Mouse (Mus musculus): ENCODE data around the gene Pfkl. TPM values are rescaled to one million over a fixed set of nuclear protein-coding genes. Genes with fewer than 3 reads are reported as not detected.
"Not testable (repeated sequence)": the region's sequence is repeated elsewhere in the genome, so short reads cannot be mapped to it uniquely, and the experiment has no call there.

The Pfkl gene
- polyA plus RNA-seq, 1 experiment from 2014 or later: 41.1 TPM

DNA sequence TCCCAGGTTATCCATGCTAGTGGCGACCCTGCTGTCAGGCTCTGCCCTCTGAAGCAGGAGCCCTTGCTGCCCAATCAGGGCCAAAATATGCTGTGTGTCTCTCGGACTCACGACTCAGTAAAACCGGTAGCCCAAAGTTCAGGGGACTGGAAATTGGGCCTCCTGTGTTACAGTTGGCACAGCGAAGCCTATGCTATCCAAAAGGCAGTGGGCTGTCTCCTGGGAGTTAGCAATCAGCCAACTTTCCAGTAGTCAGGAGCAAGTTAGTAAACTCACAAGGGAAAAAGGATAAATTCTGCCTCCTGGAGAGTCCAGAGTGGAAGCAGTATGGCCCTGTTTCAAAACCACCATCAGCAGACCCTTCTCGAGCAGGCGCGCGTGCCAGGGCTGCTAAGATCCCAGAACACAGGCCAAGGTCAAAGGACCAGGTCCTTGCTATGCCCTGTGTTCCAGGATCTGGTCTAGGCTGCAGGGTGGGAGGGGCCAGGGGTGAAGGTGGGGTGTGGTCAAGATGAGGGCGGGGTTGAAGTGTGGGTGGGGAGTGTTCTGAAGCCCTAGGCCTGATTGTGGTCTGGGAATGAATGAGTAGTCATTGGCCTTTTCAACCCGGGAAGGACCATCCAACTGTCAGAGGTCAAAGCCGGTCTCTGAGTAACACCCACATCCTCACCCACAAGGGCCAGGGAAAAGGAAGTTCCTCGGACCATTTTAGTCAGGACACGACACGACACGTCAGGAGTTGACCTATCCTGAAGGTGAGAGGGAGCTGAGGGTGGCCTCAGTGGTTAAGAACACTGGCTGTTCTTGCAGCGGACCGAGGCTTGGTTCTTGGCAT is 3.0 kb upstream of the Pfkl start:
- no peak for DNase-seq (ENCODE audit: low spot score)

- DNase-seq (ENCODE audit: low spot score): not testable (repeated sequence)
Measured at GRCm38 (mm10) chr10:78011116-78011515, 1.2 kb upstream of the Pfkl start.

GRCm38 (mm10) chr10:78010335-78010734 is 452 bp upstream of the Pfkl start:
- DNase-seq (ENCODE audit: low spot score): no peak

- DNase-seq (ENCODE audit: low spot score): peak; percentile 94
Measured at GRCm38 (mm10) chr10:78009184-78009944, 519 bp downstream of the Pfkl start.

DNA sequence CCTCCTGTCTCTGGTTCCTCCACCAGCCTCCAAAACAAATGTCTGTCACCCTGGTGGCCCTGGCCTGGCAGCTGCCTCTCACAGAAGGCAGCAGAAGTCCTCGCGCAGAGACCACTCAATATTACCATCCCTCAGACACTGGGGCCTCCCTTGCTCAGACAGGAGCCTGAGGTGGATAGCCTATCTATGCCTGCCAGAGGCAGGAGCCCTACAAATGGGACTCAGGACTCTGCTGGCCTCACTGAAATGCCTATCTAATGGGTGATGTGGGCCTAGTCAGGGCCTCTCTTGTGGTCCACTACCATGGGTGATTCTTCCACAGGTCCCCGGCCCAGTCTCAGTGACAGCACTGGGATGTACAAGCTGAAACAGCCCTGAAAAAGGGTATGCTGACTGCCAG is 1.7 kb downstream of the Pfkl start:
- no peak for DNase-seq (ENCODE audit: low spot score)

DNA sequence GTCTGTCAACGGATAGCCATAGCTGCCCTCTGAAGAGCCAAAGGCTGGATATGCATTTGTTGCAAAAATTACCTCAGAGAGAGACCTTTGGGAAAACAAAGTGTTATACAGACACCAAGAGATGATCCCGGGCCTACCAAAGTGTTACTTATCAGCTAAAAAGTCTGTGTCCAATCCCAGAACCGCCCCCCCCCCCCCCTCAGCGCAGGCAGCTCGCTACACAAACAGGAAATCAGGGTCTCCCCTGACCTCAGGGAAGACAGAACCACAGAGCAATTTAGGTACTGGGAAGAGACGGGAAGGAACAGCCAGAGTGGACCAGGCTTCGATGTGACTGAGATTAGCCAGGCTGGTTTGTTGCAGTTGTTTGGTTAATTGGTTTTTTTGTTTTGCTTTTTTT is 2.7 kb downstream of the Pfkl start:
- DNase-seq (ENCODE audit: low spot score): no peak

DNA sequence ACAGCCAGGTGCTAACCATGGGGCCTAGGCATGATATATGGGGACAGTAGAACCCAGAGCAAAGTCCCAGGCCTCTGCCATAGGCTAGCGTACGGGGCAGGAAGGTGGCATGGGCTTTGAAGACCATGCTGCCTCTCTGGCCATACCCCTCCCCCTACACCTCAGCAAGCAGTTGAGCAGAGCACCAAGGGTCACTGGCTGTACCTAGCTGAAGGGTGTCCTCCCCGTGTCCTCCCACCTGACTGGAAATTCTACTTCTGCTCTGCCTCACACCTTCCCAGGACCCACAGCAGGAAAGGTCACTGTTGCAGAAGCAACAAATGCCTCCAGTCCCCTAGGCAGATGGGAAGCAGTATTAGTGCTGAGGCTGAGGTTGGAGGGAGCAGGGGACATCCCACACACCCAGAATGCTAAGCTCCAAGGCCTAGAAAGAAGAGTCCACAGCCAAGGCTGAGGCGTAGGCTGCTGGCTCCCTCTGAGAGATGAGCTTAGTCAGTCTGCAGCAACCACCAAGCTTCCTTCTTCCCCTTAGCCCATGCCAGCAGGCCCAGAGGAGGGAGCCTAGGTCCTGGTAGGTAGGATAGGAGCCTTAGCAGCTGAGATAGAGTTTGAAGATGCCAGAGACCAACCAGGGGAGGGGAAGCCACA is 4.0 kb downstream of the Pfkl start:
- DNase-seq (ENCODE audit: low spot score): no peak

DNA sequence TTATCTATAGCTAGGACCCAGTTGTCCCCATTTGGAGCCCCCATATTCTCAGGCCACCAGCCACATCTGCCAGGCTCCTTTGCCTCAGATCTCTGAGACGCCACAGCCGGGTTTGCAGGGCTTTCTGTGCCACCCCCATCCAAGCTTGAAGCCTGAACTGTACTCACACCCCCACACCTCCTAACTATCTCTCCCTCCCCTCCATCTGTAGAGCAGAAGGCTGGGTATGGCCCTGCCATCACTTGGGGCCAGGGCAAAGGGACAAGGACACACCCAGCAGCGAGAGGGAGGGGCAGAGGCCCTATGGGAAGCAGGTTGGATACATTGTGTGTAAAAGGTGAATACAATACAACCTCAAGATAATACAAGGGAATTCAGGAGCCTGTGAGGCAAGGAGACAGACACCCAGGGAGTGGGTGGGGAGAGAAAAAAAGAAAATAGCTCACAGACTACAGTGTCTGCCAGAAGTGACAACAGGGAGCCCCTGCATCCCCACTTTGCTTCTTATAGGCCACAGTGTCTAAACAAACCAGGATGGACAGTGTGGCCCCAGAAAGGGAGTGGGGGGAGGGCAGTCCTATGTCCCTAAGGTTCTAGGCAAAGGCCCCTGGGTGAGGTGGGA is 5.3 kb downstream of the Pfkl start:
- DNase-seq (ENCODE audit: low spot score): no peak

- DNase-seq (ENCODE audit: low spot score): no peak
Measured at GRCm38 (mm10) chr10:78002316-78002715, 7.6 kb downstream of the Pfkl start.

DNA sequence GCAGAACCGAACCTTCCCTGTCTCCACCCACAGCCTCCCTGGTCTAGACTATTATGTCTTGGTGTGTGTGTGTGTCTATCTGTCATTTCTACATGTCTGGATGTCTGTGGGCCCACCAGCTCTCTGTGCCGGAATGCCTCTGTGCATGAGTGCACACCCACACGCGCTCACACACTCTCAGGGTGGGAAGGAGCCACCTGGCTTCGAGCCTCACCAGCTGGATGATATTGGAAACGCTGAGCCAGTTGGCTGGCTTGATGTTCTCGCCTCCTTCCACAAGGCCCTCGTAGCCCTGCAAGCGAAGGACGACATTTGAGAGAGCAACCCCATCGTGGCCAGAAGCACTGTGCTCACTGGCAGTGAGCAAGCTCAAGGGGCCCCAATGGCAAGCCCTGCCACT is 8.1 kb downstream of the Pfkl start:
- DNase-seq (ENCODE audit: low spot score): no peak

DNA sequence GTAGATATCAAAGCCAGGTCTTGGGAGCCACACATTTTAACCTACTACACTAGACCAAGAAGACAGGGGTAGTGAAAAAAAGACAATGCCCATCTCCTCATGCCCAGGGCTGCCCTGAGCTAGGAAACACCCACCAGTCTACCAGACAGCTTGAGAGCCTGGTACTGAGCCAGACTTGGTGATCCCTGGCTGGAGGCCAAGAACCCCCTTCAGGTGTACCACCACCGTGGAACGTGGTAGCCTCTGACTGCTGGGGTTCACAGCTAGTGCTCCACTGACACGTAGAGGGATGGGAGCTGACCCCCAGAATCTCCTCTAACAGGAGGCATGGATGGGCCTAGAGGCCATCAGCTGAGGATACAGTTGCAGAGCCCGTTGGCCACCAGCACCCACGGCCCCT is 9.7 kb downstream of the Pfkl start:
- no peak for DNase-seq (ENCODE audit: low spot score)

GRCm38 (mm10) chr10:77995639-77996038 is 14.2 kb downstream of the Pfkl start:
- DNase-seq (ENCODE audit: low spot score): no peak

- DNase-seq (ENCODE audit: low spot score): no peak
Measured at GRCm38 (mm10) chr10:77985775-77986174, 24.1 kb downstream of the Pfkl start.

DNA sequence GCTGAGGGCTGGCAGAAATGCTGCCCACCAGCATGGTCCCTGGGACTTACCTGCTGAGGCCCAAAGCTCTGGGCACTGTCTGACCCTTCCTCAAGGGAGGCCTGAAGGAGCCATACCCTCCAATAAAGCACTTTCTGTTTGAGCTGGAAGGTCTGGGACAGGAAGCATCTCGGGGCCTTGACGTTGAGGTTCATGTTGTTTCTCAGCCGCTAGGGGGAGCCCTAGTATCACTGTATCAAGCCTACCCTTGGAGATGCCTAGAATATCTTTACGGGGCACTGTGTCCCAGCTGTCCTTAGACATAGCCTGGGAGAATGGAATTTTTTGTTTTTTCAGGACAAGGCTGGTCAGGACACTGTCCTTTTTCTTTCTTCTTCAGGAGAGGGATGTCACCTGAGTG is 25.2 kb downstream of the Pfkl start:
- DNase-seq (ENCODE audit: low spot score): peak; percentile 83

- DNase-seq (ENCODE audit: low spot score): peak; percentile 97
Measured at GRCm38 (mm10) chr10:77978351-77979350, 31.2 kb downstream of the Pfkl start, which contains the start of gene 1810043G02Rik. Gene 1810043G02Rik (plus strand): TSS chr10:77978524.

DNA sequence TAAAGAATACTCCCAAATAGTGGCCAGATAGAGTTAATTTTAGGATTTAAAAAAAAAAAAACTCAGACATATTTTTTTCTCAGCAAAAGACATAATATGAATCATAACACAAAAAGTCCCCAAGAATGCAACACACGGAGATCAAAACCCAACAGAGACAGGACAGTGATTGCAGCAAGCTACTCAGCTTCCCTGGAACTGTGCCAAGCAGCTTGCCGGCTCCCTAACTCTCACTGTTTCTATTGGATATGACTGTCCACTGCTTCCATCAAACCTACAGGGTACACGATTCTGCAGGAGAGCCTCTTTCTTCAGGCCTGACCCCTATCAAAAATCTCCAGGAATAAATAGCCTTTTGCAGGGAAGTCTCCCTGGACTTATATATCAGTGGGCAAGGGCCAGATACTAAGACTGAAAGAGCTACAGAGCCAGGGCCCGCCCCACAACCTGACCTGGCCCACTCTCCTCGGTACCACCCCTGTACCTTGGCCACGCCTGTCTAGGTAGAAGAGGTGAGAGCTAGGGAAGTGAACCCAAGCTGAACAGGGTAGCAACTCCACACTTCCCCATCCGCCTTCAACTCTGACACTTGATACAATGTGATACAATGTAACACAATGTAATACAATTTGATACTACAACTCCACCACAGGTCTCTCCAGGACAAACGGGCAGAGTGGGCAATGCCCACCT is 33.3 kb downstream of the Pfkl start:
- no peak for DNase-seq (ENCODE audit: low spot score)

GRCm38 (mm10) chr10:77975653-77976052 is 34.2 kb downstream of the Pfkl start:
- no peak for DNase-seq (ENCODE audit: low spot score)

DNA sequence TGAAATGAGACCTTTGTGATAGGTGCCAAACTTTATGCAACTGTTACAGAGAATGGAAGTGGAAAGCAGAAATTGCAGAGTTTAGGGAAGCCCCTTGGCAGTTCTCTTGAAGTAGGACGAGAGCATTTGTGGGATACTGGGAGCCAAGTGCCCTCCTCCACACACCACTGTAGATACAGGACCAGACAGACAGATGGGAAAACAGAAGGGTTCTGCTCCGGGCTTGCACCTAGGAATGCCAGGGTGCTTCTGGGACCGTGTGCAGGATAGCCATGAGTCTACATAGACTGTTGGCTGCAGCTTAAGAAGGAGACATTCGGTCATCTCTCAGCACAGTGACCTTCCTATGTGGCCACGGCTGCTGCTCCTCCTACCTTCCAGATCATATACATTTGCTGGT is 35.1 kb downstream of the Pfkl start:
- DNase-seq (ENCODE audit: low spot score): no peak

DNA sequence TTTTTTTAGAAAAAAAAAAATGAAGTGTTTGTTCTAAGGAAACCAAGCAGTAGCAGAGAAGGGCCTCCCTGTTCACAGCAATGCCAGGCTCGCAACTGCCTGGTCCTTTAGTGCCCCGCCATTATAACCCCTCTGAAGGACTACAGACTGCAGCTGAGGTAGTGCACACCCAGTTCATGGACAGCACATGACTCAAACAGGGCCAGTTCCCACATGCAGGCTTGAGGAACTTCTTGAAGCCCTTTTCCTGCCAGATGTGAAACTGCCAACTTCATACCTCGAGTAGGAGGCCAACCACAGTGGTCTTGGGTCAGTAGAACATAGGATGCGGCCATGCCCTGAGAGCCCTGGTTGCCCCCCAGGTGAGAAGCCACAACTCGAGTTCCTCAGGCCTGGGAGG is 35.6 kb downstream of the Pfkl start:
- no peak for DNase-seq (ENCODE audit: low spot score)

All from thymus, postnatal 0 days (tissue).